Mouse (Mus musculus): ENCODE results near the gene Pole2.
A peak's percentile ranks its signal among the peaks of the same experiment; 100 is the strongest.

DNA sequence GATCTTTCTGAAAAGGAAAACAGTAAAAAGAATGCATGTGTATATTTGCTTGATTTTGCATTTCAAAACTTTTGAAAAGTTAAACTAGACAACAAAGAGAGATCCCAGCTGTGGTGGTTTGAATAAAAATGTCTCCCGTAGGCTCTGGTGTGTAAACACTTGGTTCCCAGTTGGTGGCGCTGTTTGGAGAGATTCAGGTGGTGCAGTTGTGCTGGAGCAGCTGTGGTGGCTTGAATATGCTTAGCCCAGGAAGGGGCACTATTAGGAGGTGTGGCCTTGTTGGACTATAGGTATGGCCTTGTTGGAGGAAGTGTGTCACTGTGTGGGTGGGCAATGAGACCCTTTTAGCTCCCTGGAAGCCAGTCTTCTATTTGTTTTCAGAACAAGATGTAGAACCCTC lies 1.3 kb upstream of the Pole2 start:
- TF ChIP-seq CTCF (IDR thresholded peaks at IDR 0.05; ENCODE audit: low read depth, low read length) = 0 out of 2 replicates have a peak, but pooled peaks have one; percentile 17
- TF ChIP-seq POLR2A (IDR thresholded peaks at IDR 0.05; ENCODE audit: extremely low read depth, insufficient read depth, low read length) = no peak

Data from liver, adult 2 months (tissue).